In genomic region chr11:117964294-117964693, GRCm38 (mm10) we compare ENCODE assay signal across 9 mouse cellular contexts. TPM values are rescaled to one million over a fixed set of nuclear protein-coding genes. Genes with fewer than 3 reads are reported as not detected.
DNase-seq lines count a peak whose midpoint lies in the region; ATAC-seq and TF ChIP-seq lines count a peak whose summit lies in the region.
"Had no signal": no experiment of that assay in that cellular context is flagged by ENCODE, and none has a peak within 500 bp of the region (broad histone marks: within the 10 kb centered on the region; RNA-seq: fewer than 3 reads in every experiment).

No protein-coding gene starts in this region.

- ATAC-seq in embryonic facial prominence, embryonic 12.5 days (ENCODE audit: insufficient number of reproducible peaks, insufficient read depth, low FRiP score, low TSS enrichment): no peak
- ATAC-seq in hindbrain, embryonic 14.5 days (ENCODE audit: low FRiP score): no peak
- no peak for ATAC-seq in frontal cortex, adult (ENCODE audit: low TSS enrichment)

- no peaks in the 10 kb centered on the region for H3K9me3 ChIP-seq in embryonic facial prominence, embryonic 12.5 days
- no peaks in the 10 kb centered on the region for H3K9me3 ChIP-seq in hindbrain, embryonic 14.5 days (ENCODE audit: control insufficient read depth, low read length)

- peak; percentile 2; the same call in 1 of the 2 replicates for TF ChIP-seq CTCF in layer of hippocampus, adult 2 months (conservative IDR thresholded peaks at IDR 0.05)

- peaks cover 19% of the 10 kb centered on the region for H3K27me3 ChIP-seq in embryonic facial prominence, embryonic 12.5 days
- H3K27me3 ChIP-seq in hindbrain, embryonic 14.5 days (ENCODE audit: control insufficient read depth, insufficient read depth, low read length): peaks cover 28% of the 10 kb centered on the region

- H3K4me3 ChIP-seq in layer of hippocampus, adult 2 months: no peak overlapping the region
- no peak overlapping the region for H3K4me3 ChIP-seq in embryonic facial prominence, embryonic 12.5 days
- 0 out of 2 replicates have a peak overlapping the region, but pooled peaks have one; percentile 31 for H3K4me3 ChIP-seq in hindbrain, embryonic 14.5 days (replicated peaks; ENCODE audit: low read length)

- H3K36me3 ChIP-seq in embryonic facial prominence, embryonic 12.5 days: no peaks in the 10 kb centered on the region
- no peaks in the 10 kb centered on the region for H3K36me3 ChIP-seq in hindbrain, embryonic 14.5 days (replicated peaks; ENCODE audit: control insufficient read depth, insufficient read depth)

- no peak for DNase-seq in layer of hippocampus, adult 2 months (ENCODE audit: low spot score in 2 of 2)
- DNase-seq in layer of hippocampus, adult 8-10 months (ENCODE audit: low spot score in 2 of 2): no peak
- no peak for DNase-seq in hindbrain, embryonic 14.5 days (ENCODE audit: low spot score)
- peak; percentile 49 for DNase-seq in naive thymus-derived CD4-positive, alpha-beta T cell, adult 2 months (ENCODE audit: low read depth)
- DNase-seq in spleen, postnatal 4 days (ENCODE audit: low spot score in 2 of 2): no peak
- DNase-seq in left cerebral cortex, adult 9 months (ENCODE audit: low spot score in 2 of 2): no peak
- DNase-seq: adrenal gland, adult 8-10 months had no signal

- H3K27ac ChIP-seq in layer of hippocampus, adult 2 months: peak overlapping the region; percentile 82
- peak overlapping the region; percentile 93 for H3K27ac ChIP-seq in embryonic facial prominence, embryonic 12.5 days
- no peak overlapping the region for H3K27ac ChIP-seq in hindbrain, embryonic 14.5 days

- 5% methylated on average over 1 of the region's 1 CpGs for WGBS in embryonic facial prominence, embryonic 12.5 days
- 26% methylated on average over 1 of the region's 1 CpGs for WGBS in hindbrain, embryonic 14.5 days

- H3K4me2 ChIP-seq in embryonic facial prominence, embryonic 12.5 days (replicated peaks): peak overlapping the region; percentile 77
- H3K4me2 ChIP-seq in hindbrain, embryonic 14.5 days (replicated peaks): peak overlapping the region; percentile 82

- H3K4me1 ChIP-seq in embryonic facial prominence, embryonic 12.5 days: peaks cover 62% of the 10 kb centered on the region
- peaks cover 49% of the 10 kb centered on the region for H3K4me1 ChIP-seq in hindbrain, embryonic 14.5 days (replicated peaks; ENCODE audit: control insufficient read depth, insufficient read depth, low read length)

- H3K9ac ChIP-seq in embryonic facial prominence, embryonic 12.5 days: 0 out of 2 replicates have a peak overlapping the region, but pooled peaks have one; percentile 1
- no peak overlapping the region for H3K9ac ChIP-seq in hindbrain, embryonic 14.5 days

RNA-seq across cellular contexts. Expression of gene Socs3, which starts 5.6 kb away (rescaled TPM):
- 1 to 10 TPM in 1 of 2 experiments, under 1 TPM in 1; 0.92 to 1.3 TPM for total RNA-seq in layer of hippocampus, adult 2 months (2021)
- total RNA-seq in layer of hippocampus, adult 8-10 months (2022): 1 to 10 TPM in 3 of 4 experiments, under 1 TPM in 1; 0.81 to 7.9 (median 3.3) TPM
- polyA plus RNA-seq in embryonic facial prominence, embryonic 12.5 days (2016; fragmentation: Nextera tagmentation; extraction: Ambion mirVana): 18.4 and 19.3 TPM in 2 replicates
- 2.9 and 3.0 TPM in 2 replicates for polyA plus RNA-seq in hindbrain, embryonic 14.5 days (2014; fragmentation: Nextera tagmentation; extraction: Ambion mirVana)

RNA-seq across cellular contexts. Expression of gene Pgs1, which starts 21.8 kb away (rescaled TPM):
- 10 to 100 TPM; 76.2 to 81.3 TPM for total RNA-seq in layer of hippocampus, adult 2 months (2021)
- 10 to 100 TPM; 71.3 to 80.4 (median 78.8) TPM for total RNA-seq in layer of hippocampus, adult 8-10 months (2022)
- 43.0 and 46.2 TPM in 2 replicates for polyA plus RNA-seq in embryonic facial prominence, embryonic 12.5 days (2016; fragmentation: Nextera tagmentation; extraction: Ambion mirVana)
- polyA plus RNA-seq in hindbrain, embryonic 14.5 days (2014; fragmentation: Nextera tagmentation; extraction: Ambion mirVana): 48.1 and 56.4 TPM in 2 replicates
